Mouse (Mus musculus) neutrophil, adult 5-6 weeks (primary cell): Measurements from ENCODE around the gene Stk32b. TPM values are rescaled to one million over a fixed set of nuclear protein-coding genes. Genes with fewer than 3 reads are reported as not detected.

Source experiments
- ATAC-seq: fragments of 151-379, 151-347 bp; 2 replicates; pipeline ENCODE4 v1.8.0; 2017; ENCODE audit warnings: mild to moderate bottlenecking, moderate TSS enrichment; ENCODE audit not compliant: insufficient number of reproducible peaks, poor library complexity, low FRiP score, severe bottlenecking; ENCODE audit errors: extremely low read depth
- total RNA-seq: library from RNA; stranded (forward); fragments of 200-1000 nt; gene quantifications from 2 replicates; pipeline ENCODE4 v1.2.3, GENCODE M21; 2017

Gene Stk32b
- total RNA-seq, 1 experiment from 2014 or later = 0.23 TPM

DNA sequence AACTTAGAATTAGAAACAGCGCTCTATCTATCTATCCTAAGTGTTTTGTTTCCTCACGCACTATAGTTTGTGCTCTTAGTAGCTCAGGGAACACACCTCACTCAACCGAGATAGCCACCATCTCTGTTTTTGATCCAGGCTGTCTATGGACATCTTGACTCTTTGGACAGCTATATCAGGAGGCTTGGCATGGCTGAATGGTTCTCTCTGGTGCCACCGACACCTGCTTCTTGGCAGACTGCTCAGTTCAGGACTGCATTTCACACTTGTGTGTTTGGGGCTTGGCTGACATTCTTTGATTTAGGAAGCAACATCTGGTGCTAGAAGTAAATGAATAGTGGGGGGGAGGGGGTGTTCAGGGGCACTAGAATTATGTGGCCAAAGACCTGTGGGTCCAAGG lies 162.7 kb downstream of the Stk32b start:
- ATAC-seq = no peak

- no peak for ATAC-seq
Measured at GRCm38 (mm10) chr5:37551649-37552048, 165.3 kb downstream of the Stk32b start.

GRCm38 (mm10) chr5:37535726-37536293 lies 181.2 kb downstream of the Stk32b start:
- no peak for ATAC-seq

- no peak for ATAC-seq
Measured at GRCm38 (mm10) chr5:37535227-37535626, 181.7 kb downstream of the Stk32b start.

DNA sequence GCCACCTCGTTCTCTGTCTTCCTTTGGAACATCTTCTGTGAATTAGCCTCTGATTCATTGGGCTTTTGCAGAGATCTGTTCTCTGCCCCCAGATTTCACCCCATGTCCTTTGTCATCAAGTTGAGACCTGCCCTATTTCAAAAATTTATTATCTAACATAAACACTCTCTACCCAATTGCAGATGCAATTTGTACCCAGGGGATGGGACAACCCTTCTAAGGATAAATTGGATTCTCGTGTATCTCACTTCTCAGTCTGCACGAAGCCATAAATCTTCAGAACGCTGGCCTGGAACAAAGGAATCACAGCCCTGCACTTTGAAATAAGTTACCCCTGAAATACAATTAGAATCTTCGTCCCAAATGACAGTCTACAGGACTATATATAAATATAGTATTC lies 191.6 kb downstream of the Stk32b start:
- no peak for ATAC-seq

GRCm38 (mm10) chr5:37520441-37520840 lies 196.5 kb downstream of the Stk32b start:
- no peak for ATAC-seq

GRCm38 (mm10) chr5:37512479-37512878 lies 204.5 kb downstream of the Stk32b start:
- no peak for ATAC-seq

- no peak for ATAC-seq
Measured at GRCm38 (mm10) chr5:37506880-37507519, 210.0 kb downstream of the Stk32b start.

DNA sequence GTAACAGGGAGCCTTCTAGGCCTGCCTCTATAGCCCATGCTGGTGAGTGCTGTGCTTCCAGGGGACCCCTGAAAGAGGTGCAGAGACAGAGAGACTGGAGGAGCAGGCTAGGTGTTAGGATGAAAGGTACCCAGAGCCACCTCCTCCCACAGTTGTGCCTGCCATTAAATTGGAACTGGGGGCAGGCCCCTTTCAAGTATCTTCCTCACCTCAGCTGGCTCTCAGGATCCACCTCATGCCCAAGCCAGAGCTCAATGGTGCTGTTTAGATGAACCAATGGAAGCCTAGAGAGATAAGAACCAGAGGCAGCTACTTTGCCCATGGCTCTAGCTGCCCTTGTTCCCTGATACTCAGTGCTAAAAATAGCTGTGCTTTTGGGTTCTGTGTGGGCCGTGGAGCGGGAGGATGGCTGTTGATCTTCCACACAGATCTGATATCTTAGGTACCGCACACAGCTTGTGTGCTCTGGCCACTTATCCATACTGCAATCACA lies 221.9 kb downstream of the Stk32b start:
- ATAC-seq = no peak

DNA sequence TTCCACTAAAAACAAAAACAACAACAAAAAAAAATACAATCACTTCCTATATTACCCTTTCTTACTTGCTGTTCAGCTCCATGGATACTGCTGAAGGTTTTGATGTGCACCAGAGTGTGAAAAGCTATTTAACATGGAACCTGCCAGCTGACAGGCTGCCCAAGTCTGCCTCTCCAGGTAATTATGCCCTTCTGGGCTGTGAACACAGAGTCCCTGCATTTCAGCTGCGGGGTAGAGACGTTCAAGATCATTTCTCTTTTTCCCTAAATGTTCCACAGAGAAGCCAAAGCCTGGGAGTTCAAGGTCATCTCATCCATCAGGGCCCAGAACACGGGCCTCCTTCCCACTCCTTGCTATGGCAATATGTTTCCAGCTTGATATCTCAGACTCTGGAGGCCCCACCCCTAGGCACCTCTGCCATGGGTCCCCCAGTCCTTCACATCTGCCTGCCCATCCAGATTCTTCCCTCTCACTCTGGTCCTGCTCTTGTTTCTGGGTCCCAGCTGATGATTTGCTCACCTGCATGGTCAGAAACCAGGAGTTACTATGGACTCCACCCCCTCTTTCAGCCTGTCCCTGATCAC lies 244.9 kb downstream of the Stk32b start:
- no peak for ATAC-seq

GRCm38 (mm10) chr5:37471584-37471983 lies 245.4 kb downstream of the Stk32b start:
- ATAC-seq = no peak

GRCm38 (mm10) chr5:37469031-37469430 lies 247.9 kb downstream of the Stk32b start:
- ATAC-seq = no peak

DNA sequence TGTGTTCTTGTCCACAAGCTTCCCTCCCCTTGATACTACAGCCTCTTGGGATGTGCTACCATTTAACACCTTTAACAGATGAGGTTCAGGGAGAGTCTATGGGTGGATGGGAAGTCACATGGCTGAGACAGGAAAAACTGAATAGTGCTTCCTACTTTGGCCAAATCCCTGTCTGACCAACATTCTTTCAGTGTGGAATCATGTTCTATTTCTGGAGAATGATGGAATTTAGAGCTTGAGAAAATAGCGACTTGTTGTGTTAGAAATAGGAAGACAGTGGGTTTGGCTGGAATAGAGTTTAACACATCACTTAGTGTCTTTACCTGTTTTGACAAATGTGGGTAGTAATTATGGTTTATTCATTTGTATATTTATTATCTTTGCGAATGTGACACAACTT lies 249.3 kb downstream of the Stk32b start:
- no peak for ATAC-seq

GRCm38 (mm10) chr5:37465461-37465860 lies 251.5 kb downstream of the Stk32b start:
- no peak for ATAC-seq

GRCm38 (mm10) chr5:37458236-37458635 lies 258.7 kb downstream of the Stk32b start:
- ATAC-seq = no peak

- ATAC-seq = no peak
Measured at GRCm38 (mm10) chr5:37457831-37458230, 259.1 kb downstream of the Stk32b start.

DNA sequence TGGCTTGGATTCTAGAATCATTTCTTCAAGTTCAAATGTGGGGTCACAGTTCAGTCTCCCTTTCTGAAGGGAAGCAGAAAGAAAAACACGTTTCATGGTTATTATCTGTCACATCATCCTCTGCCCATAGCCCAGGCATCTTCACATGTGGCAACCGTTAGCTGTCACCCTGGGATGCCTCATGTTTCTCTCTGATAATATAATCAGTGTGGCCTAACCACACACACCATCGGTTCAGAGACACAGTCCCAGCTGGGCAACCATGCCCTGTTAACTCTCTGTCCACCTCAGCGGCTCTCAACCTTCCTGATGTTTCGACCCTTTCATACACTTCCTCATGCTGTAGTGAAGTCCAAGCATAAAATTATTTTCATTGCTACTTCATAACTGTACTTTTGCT lies 259.8 kb downstream of the Stk32b start:
- ATAC-seq = no peak

DNA sequence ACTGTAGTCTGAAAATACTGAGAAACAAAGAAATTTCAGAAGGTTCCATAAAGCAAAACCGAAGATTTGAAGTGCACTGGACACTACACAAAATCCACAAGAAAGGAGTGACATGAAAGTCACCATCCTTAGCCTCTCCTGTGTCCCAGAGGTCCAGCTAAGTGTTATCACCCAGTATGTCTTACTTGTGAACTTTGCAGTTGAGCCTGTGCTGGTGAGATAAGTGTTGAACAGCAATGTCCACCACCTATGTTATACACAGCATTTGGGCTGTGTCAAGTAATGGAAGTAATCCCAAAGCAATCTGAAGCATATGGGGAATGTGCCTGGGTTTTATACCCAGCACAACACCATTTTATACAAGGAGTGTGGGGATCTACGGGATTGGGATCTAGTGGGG lies 260.4 kb downstream of the Stk32b start:
- no peak for ATAC-seq

GRCm38 (mm10) chr5:37447546-37447945 lies 269.4 kb downstream of the Stk32b start:
- no peak for ATAC-seq

GRCm38 (mm10) chr5:37442767-37443166 lies 274.2 kb downstream of the Stk32b start:
- no peak for ATAC-seq
